Mouse (Mus musculus): ENCODE measurements around the gene B3galnt1. TPM values are rescaled to one million over a fixed set of nuclear protein-coding genes. Genes with fewer than 3 reads are reported as not detected.

The B3galnt1 gene
- polyA plus RNA-seq, 1 experiment from 2014 or later = 25.2 TPM

- no peak for DNase-seq (ENCODE audit: low spot score)
- WGBS = 90% methylated on average over 6 of the region's 6 CpGs
- no peak overlapping the region for H3K4me3 ChIP-seq
- peaks cover 15% of the 10 kb centered on the region for H3K4me1 ChIP-seq
- no peaks in the 10 kb centered on the region for H3K27me3 ChIP-seq (replicated peaks; ENCODE audit: low read depth, poor library complexity, severe bottlenecking)
- no peaks in the 10 kb centered on the region for H3K36me3 ChIP-seq (replicated peaks)
- H3K9me3 ChIP-seq = no peaks in the 10 kb centered on the region
- no peak overlapping the region for H3K27ac ChIP-seq (replicated peaks)
Measured at GRCm38 (mm10) chr3:69559316-69559974, 39.3 kb downstream of the B3galnt1 start.

- DNase-seq (ENCODE audit: low spot score) = no peak
- no peak overlapping the region for H3K4me3 ChIP-seq
- no peak overlapping the region for H3K27ac ChIP-seq (replicated peaks)
- peaks cover 11% of the 10 kb centered on the region; the same call in 1 of the 2 replicates for H3K36me3 ChIP-seq (replicated peaks)
- 85% methylated on average over 12 of the region's 12 CpGs for WGBS
- no peaks in the 10 kb centered on the region for H3K9me3 ChIP-seq
- no peaks in the 10 kb centered on the region for H3K27me3 ChIP-seq (replicated peaks; ENCODE audit: low read depth, poor library complexity, severe bottlenecking)
- H3K4me1 ChIP-seq = peaks cover 9% of the 10 kb centered on the region
Measured at GRCm38 (mm10) chr3:69556092-69556778, 42.5 kb downstream of the B3galnt1 start.

GRCm38 (mm10) chr3:69555511-69555910, 43.2 kb downstream of the B3galnt1 start:
- Histone ChIP-seq H3K4me3 (no peak overlapping the region), H3K36me3 (replicated peaks) (peaks cover 11% of the 10 kb centered on the region; the same call in 1 of the 2 replicates), H3K27ac (replicated peaks) (no peak overlapping the region), H3K9me3 (no peaks in the 10 kb centered on the region), H3K4me1 (peaks cover 9% of the 10 kb centered on the region), H3K27me3 (replicated peaks; ENCODE audit: low read depth, poor library complexity, severe bottlenecking) (no peaks in the 10 kb centered on the region)
- WGBS = 87% methylated on average over 6 of the region's 6 CpGs
- DNase-seq (ENCODE audit: low spot score) = no peak

- H3K9me3 ChIP-seq = no peaks in the 10 kb centered on the region
- H3K36me3 ChIP-seq (replicated peaks) = peaks cover 11% of the 10 kb centered on the region; the same call in 1 of the 2 replicates
- no peak overlapping the region for H3K4me3 ChIP-seq
- H3K4me1 ChIP-seq = peaks cover 9% of the 10 kb centered on the region; the same call in 1 of the 2 replicates
- 81% methylated on average over 4 of the region's 4 CpGs for WGBS
- H3K27ac ChIP-seq (replicated peaks) = no peak overlapping the region
- no peaks in the 10 kb centered on the region for H3K27me3 ChIP-seq (replicated peaks; ENCODE audit: low read depth, poor library complexity, severe bottlenecking)
- no peak for DNase-seq (ENCODE audit: low spot score)
Measured at GRCm38 (mm10) chr3:69549602-69550001, 49.2 kb downstream of the B3galnt1 start.

GRCm38 (mm10) chr3:69548704-69549455, 49.9 kb downstream of the B3galnt1 start:
- Histone ChIP-seq H3K4me1 (peaks cover 9% of the 10 kb centered on the region; the same call in 1 of the 2 replicates), H3K27ac (replicated peaks) (no peak overlapping the region), H3K9me3 (no peaks in the 10 kb centered on the region), H3K27me3 (replicated peaks; ENCODE audit: low read depth, poor library complexity, severe bottlenecking) (no peaks in the 10 kb centered on the region), H3K4me3 (no peak overlapping the region), H3K36me3 (replicated peaks) (peaks cover 8% of the 10 kb centered on the region; the same call in 1 of the 2 replicates)
- 79% methylated on average over 22 of the region's 22 CpGs for WGBS
- DNase-seq (ENCODE audit: low spot score) = no peak

- H3K27ac ChIP-seq (replicated peaks) = no peak overlapping the region
- WGBS = 83% methylated on average over 5 of the region's 5 CpGs
- no peak for DNase-seq (ENCODE audit: low spot score)
Measured at GRCm38 (mm10) chr3:69545017-69545416, 53.7 kb downstream of the B3galnt1 start.

GRCm38 (mm10) chr3:69543730-69544129, 55.0 kb downstream of the B3galnt1 start:
- H3K27ac ChIP-seq (replicated peaks) = no peak overlapping the region
- H3K4me3 ChIP-seq = no peak overlapping the region
- peaks cover 10% of the 10 kb centered on the region for H3K4me1 ChIP-seq
- WGBS = 96% methylated on average over 1 of the region's 1 CpGs
- no peak for DNase-seq (ENCODE audit: low spot score)
- no peaks in the 10 kb centered on the region for H3K27me3 ChIP-seq (replicated peaks; ENCODE audit: low read depth, poor library complexity, severe bottlenecking)
- H3K36me3 ChIP-seq (replicated peaks) = no peaks in the 10 kb centered on the region
- H3K9me3 ChIP-seq = no peaks in the 10 kb centered on the region

More at GRCm38 (mm10) chr3:69545017-69545416, 53.7 kb downstream of the B3galnt1 start:
- no peaks in the 10 kb centered on the region for H3K9me3 ChIP-seq
- no peak overlapping the region for H3K4me3 ChIP-seq
- H3K27me3 ChIP-seq (replicated peaks; ENCODE audit: low read depth, poor library complexity, severe bottlenecking) = no peaks in the 10 kb centered on the region
- H3K36me3 ChIP-seq (replicated peaks) = no peaks in the 10 kb centered on the region
- H3K4me1 ChIP-seq = peaks cover 9% of the 10 kb centered on the region; the same call in 1 of the 2 replicates

- Histone ChIP-seq H3K27ac (replicated peaks) (no peak overlapping the region), H3K27me3 (replicated peaks; ENCODE audit: low read depth, poor library complexity, severe bottlenecking) (no peaks in the 10 kb centered on the region)
- no peak for DNase-seq (ENCODE audit: low spot score)
Measured at GRCm38 (mm10) chr3:69542962-69543361, 55.8 kb downstream of the B3galnt1 start.

GRCm38 (mm10) chr3:69535941-69536647, 62.7 kb downstream of the B3galnt1 start:
- no peak for DNase-seq (ENCODE audit: low spot score)
- Histone ChIP-seq H3K36me3 (replicated peaks) (no peaks in the 10 kb centered on the region), H3K9me3 (no peaks in the 10 kb centered on the region), H3K4me3 (no peak overlapping the region), H3K27ac (replicated peaks) (no peak overlapping the region), H3K4me1 (peaks cover 26% of the 10 kb centered on the region), H3K27me3 (replicated peaks; ENCODE audit: low read depth, poor library complexity, severe bottlenecking) (no peaks in the 10 kb centered on the region)
- WGBS = 72% methylated on average over 25 of the region's 25 CpGs

More at GRCm38 (mm10) chr3:69542962-69543361, 55.8 kb downstream of the B3galnt1 start:
- Histone ChIP-seq H3K4me3 (no peak overlapping the region), H3K4me1 (peaks cover 5% of the 10 kb centered on the region; the same call in 1 of the 2 replicates), H3K36me3 (replicated peaks) (no peaks in the 10 kb centered on the region), H3K9me3 (no peaks in the 10 kb centered on the region)
- whole genome bisulfite sequencing = 90% methylated on average over 8 of the region's 8 CpGs

GRCm38 (mm10) chr3:69535486-69535885, 63.3 kb downstream of the B3galnt1 start:
- Histone ChIP-seq H3K27me3 (replicated peaks; ENCODE audit: low read depth, poor library complexity, severe bottlenecking) (no peaks in the 10 kb centered on the region), H3K4me1 (peaks cover 26% of the 10 kb centered on the region), H3K9me3 (no peaks in the 10 kb centered on the region), H3K27ac (replicated peaks) (no peak overlapping the region), H3K36me3 (replicated peaks) (no peaks in the 10 kb centered on the region), H3K4me3 (no peak overlapping the region)
- 90% methylated on average over 10 of the region's 10 CpGs for whole genome bisulfite sequencing
- DNase-seq (ENCODE audit: low spot score) = no peak

- Histone ChIP-seq H3K4me1 (peaks cover 20% of the 10 kb centered on the region), H3K27me3 (replicated peaks; ENCODE audit: low read depth, poor library complexity, severe bottlenecking) (no peaks in the 10 kb centered on the region), H3K9me3 (no peaks in the 10 kb centered on the region), H3K4me3 (no peak overlapping the region), H3K36me3 (replicated peaks) (no peaks in the 10 kb centered on the region), H3K27ac (replicated peaks) (no peak overlapping the region)
- WGBS = 68% methylated on average over 4 of the region's 4 CpGs
- no peak for DNase-seq (ENCODE audit: low spot score)
Measured at GRCm38 (mm10) chr3:69532687-69533086, 66.1 kb downstream of the B3galnt1 start.

- H3K4me3 ChIP-seq = no peak overlapping the region
- H3K27me3 ChIP-seq (replicated peaks; ENCODE audit: low read depth, poor library complexity, severe bottlenecking) = no peaks in the 10 kb centered on the region
- no peak overlapping the region for H3K27ac ChIP-seq (replicated peaks)
- H3K9me3 ChIP-seq = no peaks in the 10 kb centered on the region
- WGBS = 79% methylated on average over 9 of the region's 9 CpGs
- no peak for DNase-seq (ENCODE audit: low spot score)
- no peaks in the 10 kb centered on the region for H3K36me3 ChIP-seq (replicated peaks)
- peaks cover 9% of the 10 kb centered on the region for H3K4me1 ChIP-seq
Measured at GRCm38 (mm10) chr3:69531511-69531910, 67.2 kb downstream of the B3galnt1 start.

Data from embryonic facial prominence, embryonic 10.5 days (tissue).